Mouse (Mus musculus) G1E-ER4 (cell line): Measurements from ENCODE around the gene Mfap4. TPM values are rescaled to one million over a fixed set of nuclear protein-coding genes. Genes with fewer than 3 reads are reported as not detected.

Experiments
- GATA1 ChIP-seq: IDR thresholded peaks from one replicate; pipeline ENCODE4 v1.8.0; 2012; ENCODE audit warnings: low read length, inconsistent platforms
- polyA plus RNA-seq: library from polyadenylated mRNA; stranded (reverse); fragments of >175 nt; gene quantifications from 2 replicates; pipeline ENCODE4 v1.2.3, GENCODE M21; 2012

The Mfap4 gene
- not detected in 2 replicates for polyA plus RNA-seq

DNA sequence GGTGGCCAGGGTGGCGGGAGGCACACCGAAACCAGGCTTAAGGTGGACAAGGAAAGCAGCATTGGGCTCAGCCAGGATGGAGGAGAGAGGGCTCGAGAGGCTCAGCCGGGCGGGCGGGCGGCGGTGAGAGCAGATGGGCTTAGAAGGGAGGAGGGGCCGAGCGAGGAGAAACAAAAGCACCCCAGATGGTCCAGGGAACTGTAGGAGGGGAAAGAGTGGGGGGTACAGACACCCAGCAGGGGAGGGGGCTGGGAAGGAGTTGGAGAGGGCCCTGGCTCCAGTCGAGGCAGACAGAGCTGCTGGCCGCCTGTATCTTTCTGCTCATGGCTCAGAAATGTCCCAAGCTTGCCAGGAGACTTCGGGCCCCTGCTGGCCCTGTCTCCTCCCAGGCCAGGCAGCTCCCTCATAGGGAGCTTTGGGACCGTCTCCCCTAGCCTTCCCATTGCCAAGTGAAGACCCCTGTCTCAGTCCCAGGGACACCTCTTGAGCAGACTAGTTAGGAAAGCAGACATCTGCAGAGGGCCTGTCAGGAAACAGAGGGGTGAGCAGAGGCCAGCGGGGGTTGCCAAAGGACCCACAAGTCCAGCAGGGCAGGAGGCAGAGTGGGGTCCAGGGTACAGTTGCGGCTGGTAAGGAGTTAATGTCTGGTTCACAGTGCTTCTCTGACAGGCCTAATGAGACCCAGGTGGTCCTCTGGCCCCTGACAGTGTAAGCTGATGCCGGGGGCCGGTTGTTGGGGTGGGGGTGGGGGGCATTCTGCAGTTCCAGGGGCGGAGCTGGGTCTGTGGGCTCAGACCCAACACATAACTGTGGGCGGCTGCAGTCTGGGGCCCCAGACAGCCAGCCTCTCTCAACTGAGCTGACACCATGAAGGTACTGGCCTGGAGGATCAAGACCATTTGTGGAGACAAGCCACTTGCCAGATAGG lies at the start of gene Mfap4:
Mfap4 (plus strand) TSS at position 819 of the 928 bp plus-strand sequence.
- no peak for TF ChIP-seq GATA1

DNA sequence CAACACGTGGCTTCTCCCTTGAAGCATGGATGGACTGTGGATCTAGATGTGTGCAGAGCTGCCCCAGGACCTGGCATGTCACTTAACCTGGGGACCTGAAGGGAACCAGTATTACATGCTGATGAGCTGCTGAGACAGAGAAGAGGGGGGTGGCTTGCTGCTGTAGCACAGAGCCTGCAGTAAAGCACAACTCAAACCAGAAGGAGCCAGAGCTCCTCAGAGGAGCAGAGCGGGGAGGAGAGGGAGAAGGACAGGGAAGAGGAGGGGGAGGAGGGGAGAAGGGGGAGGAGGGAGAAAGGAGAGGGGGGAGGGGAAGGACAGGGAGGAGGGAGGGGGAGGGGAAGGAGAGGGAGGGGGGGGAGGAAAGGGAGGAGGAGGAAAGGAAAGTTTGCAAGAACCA lies 48.9 kb upstream of the Mfap4 start:
- TF ChIP-seq GATA1: no peak

DNA sequence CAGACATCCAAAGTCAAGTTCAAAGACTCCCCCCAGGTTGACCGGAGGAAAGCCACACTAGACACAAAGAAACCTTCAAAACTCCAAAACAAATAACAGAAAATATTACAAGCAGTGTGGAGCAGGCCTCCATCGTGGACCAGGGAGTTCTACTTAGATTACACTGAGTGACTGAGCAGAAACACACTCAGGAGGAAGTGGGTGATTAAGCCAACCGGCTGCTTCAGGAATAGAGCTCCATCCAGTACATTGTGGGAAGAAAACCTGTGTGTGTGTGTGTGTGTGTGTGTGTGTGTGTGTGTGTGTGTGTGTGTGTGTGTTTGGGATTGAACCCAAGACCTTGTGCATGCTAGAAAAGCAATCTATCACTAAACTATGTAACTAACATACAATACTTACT lies 46.1 kb upstream of the Mfap4 start:
- no peak for TF ChIP-seq GATA1

DNA sequence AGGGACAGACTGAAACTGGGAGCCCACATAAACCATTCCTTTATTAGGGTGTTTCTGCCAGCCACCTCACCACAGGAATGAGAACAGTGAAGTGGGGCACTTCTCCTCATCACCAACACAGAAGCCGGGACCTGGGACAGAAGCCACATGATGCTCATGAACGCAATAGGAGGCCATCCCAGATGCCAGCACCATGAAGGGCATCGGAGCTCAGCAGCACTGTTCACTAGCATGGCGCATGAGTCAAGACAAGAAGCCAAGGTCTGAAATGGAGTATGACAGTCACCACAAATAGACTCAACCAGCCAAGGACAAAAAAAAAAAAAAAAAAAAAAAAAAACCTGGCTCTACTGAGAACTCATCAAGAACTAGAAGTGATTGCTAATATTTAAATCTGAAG lies 44.8 kb upstream of the Mfap4 start:
- no peak for TF ChIP-seq GATA1

DNA sequence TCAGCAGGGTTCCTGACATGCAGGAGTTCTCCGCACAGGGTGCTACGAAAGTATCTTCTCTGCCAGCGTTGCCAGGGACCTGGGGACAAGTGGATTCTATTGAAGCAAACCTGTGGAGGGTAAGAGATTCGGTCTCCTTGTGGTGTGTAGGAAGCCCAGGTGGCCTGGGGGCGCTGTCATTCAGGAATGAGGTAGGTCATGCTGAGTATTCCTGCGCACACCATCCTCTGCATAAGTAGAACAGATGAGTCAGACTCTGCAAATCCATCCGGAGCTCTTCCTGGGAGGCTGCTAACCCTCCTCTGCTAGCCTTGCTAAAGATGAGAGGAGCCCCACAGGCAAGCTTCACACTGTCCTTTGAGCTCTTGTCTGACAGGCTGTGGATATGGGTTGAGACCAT lies 43.6 kb upstream of the Mfap4 start:
- no peak for TF ChIP-seq GATA1

DNA sequence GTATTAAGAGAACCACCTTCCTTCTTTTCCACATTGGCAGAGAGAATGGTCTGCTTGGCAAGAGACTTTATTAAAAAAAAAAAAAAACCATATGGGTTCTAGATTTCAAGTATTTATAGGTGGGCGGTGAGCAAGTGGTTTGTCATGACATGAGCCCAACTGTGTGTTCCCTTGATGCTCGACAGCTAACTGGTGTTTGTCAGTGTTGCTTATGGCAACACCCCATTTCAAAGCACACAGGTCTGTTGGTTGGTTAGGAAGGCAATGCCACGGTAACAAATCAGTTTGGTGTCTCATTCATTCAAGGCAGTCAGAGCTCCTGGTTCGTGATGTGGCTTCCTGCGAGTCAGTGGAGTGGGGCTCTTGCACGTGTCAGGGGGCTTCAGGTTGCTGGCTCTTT lies 41.4 kb upstream of the Mfap4 start:
- TF ChIP-seq GATA1: no peak

DNA sequence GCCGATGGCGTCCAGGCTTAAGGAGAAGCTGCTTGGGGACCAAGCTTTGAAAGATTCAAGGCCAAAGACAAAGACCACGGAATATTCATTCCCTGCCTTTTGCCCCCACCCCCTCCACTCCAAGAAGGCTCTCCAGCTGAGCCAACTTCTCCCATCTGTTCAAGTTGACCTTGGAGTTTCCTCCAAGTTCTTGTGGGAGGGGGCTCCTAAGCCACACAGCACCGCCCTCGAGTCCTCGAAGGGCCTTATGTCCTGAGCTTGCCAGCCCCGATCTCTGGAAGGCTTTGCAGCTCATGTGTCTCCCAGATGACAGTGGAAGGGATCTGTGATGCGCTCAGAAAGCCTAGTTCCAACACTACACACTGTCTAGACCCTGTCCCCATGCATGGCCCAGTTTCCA lies 37.9 kb upstream of the Mfap4 start:
- TF ChIP-seq GATA1: no peak

DNA sequence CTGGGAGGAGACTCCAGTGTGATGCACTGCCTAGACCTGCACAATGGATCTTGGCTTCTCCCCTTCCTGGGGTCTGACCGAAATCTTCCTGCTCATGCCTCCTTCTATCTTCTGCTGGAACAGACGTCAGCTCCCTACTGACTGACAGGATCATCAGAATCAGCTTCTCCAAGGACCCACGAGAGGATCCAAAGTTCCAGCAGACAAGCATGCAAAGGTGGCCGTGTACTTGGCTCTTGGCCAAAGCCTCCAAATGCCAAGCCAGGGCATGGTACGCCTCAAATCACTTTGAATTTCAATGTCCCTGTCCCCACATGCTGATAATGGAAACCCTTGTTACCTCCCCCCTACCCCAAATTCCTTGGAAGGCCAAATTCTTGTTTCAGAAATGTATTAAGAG lies 37.2 kb upstream of the Mfap4 start:
- no peak for TF ChIP-seq GATA1

DNA sequence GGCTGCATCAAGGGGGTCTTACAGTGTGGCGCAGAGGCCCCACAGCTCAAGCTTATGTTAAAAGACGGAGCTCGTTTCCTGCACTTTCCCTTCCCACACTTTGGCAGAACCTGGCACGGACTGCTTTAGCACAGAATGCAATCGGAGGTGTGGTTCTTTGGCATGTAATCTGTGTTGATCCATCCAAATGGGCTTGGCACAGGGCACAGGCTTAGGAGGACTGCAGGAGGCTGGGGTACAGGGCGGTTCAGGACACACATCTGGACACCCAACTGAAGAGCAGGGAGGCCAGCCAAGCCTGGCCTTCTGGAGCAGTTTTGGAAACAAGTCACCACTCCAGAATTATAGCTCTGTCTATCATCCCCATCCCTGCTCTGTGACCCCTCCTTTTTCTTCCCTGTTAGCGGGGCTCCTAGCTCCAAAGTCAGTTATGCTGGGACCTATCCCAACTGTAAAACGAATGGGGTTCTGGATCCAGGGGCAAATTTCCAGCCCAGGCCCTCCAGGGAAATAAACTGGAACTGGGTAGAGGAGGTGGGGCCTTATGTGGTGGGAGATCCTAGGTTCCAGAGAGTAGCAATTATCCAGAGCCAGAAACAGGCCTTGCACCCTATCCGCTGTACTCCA lies 36.5 kb upstream of the Mfap4 start:
- no peak for TF ChIP-seq GATA1

DNA sequence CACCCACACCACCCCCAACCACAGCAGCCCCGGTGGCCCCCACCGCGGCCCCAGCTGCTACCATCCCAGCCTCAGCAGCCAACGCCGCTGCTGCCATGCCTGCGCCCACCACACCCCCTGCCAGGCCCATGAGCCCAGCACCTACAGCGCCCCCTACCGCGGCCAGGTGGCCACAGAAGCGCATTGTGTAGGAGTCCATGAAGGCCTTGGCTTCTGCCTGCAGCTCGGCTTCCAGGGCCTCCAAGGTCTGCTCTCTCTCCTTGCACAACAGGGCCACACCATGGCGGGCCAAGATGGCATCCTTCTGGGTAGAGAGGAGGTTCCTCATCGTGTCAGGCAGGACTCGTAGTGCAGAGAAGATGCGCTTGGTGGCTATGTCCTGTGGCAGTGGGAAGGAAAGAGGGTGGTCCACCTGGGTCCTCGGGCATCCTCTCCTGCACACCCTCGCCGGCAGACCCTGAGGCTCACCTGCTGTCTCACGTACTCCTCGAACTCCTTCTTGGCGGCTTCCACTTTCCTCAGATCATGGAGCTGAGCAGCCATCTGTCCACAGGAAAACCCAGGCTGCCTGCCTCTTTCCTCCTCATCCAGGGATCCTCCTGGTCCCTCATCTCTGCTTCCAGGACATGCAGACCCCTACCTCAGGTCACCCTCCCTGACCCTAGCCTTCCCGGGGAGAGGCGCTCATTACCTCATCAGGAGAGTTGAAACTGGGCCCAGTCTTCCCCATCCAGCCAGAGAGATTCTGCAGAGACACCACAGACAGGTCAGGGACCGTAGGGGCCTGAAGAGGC lies 35.5 kb upstream of the Mfap4 start:
- TF ChIP-seq GATA1: no peak

DNA sequence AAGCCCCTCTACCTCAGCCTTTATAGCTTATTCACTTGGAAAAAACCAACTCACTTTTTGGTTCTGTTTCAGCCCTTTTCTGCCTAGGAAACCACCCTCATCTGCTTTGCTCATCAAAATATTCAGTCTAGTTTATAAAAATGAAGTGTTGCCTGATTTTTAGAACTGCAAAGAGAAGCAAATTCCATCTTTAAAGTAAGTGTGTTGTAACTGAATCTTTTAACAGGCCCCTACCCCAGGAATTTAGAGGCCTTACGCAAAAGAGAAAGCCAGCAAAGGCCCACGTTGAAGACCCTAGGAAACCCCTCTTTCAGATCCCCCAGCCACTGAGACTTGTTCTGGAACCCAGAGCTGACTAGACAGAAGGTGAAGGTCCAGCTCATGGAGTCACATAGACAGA lies 21.2 kb upstream of the Mfap4 start:
- TF ChIP-seq GATA1: no peak

DNA sequence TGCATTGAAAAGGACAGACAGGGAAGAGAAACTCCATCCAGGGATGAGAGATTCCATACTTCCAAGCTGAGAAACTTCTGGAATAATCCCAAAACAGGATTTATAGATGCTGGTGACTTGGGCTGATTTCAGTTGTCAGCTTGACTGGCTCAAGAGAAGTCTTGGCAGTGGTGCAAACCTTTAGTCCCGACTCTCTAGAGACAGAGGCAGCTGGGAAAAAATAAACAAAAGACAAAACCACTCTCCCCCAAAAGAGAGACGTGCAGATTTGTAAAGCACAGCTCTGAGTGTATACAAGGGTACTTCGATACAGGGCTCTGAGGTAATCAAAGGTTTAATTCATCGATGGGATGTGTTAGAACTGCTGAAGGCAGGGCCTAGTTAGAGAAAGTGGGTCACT lies 19.8 kb upstream of the Mfap4 start:
- TF ChIP-seq GATA1: no peak

DNA sequence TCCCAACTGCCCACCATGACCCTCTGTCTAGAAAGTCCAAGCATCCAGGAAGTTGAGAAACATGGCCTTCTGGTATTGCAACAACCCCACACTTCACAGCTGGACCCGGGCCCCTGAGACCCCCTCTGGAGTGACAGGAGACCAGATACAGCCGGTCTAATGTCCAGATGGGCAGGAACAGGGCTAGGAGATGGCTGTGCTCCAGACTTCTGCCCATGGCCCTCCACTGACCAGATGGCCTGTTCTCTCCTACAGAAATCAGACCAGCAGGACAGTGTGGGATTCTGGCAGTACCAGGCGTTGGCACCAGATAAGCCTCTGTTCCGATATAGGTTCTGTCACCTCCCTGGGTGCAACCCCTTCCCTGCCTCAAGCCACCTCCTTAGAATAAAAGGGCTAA lies 16.7 kb upstream of the Mfap4 start:
- no peak for TF ChIP-seq GATA1

DNA sequence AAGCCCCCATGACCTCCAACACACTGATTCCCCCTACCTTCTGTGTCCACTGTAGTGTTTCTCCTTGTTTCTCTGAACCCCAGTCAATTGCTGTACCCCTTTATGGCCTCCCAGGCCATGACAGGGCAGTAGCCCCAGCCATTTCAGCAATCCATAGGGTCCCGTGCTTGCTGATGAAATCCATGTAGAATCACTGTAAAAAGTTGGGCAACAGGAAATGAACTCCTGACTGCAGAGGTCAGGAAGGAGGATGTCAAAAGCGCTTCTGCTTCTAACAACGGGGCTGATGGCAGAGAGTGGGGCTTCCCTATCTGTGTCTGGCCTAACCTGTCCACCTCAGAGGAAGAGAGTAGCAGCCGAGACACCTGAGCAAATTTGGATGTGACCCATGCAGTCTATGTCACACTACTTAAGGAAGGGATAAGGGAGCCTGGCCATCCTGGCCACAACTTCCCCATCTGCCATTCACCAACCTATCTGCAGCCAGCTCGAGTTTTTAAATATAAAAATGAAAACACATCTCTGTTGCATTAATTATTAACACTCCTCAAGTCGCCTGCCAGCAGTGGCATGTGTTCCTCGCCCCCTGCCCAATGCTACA lies 15.8 kb upstream of the Mfap4 start:
- no peak for TF ChIP-seq GATA1

DNA sequence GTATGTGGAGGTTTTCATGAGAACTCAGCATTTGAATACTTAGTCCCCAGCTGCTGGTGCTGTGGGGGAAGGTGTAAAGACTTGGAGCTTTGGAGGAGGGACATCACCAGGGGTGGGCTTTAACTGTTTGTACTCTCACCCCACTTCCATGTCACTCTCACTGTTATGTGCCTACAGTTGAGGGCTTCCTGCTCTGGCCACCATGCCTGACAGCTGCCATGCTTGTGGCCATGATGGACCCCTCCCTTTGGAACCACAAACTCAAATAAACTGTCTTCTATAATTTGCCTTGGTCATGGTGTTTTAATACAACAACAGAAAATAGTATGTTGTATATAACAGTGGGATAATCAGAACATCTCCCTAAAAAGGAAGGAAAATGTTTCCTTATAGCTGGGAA lies 14.4 kb upstream of the Mfap4 start:
- no peak for TF ChIP-seq GATA1

DNA sequence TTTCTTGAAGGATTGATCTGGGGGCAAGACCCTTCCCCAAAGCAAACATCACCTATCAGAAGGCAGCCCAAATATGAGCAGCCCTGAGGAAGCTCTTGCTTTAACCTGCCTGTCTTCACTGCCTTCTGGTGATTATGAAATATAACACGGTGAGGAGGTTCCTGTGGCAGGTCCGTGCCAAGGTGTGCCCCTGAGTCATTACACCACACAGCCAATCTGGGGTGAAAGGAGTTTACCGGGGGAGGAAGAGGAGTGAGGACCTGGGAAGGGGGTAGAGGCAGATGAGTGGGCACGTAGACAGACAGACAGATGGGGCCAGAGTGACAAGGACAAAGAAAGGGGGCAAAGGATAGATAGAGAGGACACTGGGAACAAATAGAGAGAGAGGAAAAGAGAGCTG lies 11.6 kb upstream of the Mfap4 start:
- TF ChIP-seq GATA1: no peak
